Mouse (Mus musculus) gastrocnemius, postnatal 10 days (tissue): ENCODE measurements around the gene Pom121. TPM values are rescaled to one million over a fixed set of nuclear protein-coding genes. Genes with fewer than 3 reads are reported as not detected.
A peak's percentile ranks its signal among the peaks of the same experiment; 100 is the strongest.

Source experiments
- DNase-seq: peaks from one replicate; pipeline ENCODE4 v3.0.0; 2021; ENCODE audit warnings: mixed read lengths
- long read RNA-seq, 2 experiments: library from polyadenylated mRNA; stranded (forward); transcript quantifications; one replicate each; pipeline ENCODE4 v2.0.0; 2021
- total RNA-seq, 2 experiments: library from RNA; stranded (reverse); gene quantifications; 2 replicates each; pipeline ENCODE4 v1.2.3; 2021

The Pom121 gene
- total RNA-seq = 10 to 100 TPM; 11.5 to 14.9 TPM
- long read RNA-seq, experiment 1, full-length matches to known transcripts = 1 of 14 reads
- long read RNA-seq, experiment 1, partial matches to known transcripts = 9 of 14 reads
- long read RNA-seq, experiment 1, other reads (novel, unspliced or antisense) = 4 of 14 reads
- long read RNA-seq, experiment 2, full-length matches to known transcripts = 3 of 6 reads
- long read RNA-seq, experiment 2, partial matches to known transcripts = 2 of 6 reads
- long read RNA-seq, experiment 2, other reads (novel, unspliced or antisense) = 1 of 6 reads

DNA sequence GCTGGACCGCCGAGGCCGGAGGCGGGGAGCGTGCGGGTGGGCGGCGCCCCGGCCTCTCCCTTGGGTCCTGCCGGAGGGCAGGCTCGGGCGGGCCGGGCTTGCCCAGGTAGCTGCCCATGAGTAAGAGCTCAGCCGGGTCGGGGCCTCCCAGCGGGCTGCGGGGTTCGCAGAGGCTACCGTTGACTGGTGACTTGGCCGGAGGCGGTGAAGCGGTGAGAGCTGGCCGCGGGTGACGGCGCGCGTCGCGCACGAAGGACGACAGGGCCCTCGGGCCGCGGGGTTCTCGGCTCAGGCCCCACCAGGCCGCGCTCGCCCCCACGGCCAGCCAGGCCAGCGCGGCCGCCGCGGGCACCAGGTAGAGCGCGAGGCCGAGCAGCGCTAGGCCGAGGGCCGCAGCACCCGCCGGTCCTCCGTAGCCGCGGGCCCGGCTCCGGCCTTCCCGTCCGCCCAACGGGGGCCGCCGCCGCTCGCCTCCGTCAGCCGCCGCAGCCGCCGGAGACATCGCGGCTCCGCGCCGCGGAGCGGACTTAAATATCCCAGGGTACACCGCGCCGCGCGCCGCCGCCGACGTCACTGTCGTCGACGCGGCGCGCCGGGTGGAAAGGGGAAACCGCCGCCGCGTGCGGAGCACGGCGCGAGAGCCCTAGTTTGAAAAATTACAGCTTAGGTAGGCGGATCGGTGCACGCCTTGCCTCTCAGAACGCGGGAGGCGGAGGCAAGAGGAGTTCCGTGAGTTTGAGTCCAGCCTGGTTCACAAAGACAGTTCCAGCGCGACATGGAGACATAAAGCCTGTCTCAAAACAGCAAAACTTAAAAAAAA, at the start of gene Pom121:
Gene Pom121 (minus strand): TSS at position 543 of the 820 bp plus-strand sequence.
- peak; percentile 87 for DNase-seq

DNA sequence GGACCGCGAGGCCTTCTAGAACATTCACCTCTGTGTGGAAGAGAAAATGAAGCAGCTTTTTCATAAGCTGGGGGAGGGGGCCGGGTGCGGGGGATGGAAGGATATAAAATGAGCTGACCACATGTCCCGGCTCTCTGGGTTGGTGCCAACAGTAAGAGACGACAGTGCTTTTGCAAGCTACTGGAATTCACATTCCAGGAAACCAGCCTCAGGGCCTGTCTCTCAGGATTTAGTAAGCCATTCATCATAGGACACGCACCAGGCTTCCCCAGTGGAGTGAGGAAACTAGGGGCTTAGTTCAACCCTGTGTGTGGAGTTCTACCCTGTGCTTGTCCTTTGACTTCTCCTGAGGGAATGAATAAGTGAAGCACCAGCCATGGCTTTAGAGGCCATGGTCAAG, 48.1 kb upstream of the Pom121 start:
- no peak for DNase-seq

DNA sequence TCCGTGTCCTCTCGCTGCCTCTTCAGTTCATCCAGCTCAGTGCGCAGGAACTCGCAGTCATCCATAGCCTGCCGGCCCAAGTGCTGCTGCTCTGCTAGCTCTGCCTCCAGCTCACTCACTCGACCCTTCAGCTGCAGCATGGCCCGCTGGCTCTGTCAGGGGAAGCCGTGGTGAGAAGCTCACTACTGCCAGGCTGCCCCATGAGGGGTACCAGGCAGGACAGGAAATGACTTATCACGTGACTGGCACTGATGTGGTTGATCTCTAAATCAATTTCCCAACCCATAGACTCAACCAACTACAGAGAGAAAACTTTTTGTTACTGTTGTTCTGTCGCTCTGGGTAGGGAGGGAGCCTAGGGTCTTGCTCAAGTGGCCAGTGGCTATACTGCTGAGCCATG, 40.7 kb upstream of the Pom121 start:
- DNase-seq = no peak

DNA sequence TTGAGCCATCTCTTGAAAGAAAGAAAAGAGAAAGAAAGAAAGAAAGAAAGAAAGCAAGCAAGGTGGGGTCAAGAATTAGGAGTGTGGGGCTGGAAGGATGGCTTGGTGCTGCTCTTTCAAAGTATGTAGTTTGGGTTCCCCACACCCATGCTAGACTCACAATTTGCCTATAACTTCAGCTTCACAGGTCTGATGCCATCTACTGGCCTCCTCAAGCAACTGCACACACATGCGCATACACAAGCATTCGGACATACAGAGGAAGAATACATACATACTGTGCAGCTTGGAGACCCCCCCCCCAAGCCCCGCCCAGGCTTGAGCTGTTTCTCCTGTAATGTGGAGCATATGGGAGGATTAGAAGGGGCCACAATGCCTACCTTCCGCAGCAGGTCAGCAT, 39.5 kb upstream of the Pom121 start:
- no peak for DNase-seq

DNA sequence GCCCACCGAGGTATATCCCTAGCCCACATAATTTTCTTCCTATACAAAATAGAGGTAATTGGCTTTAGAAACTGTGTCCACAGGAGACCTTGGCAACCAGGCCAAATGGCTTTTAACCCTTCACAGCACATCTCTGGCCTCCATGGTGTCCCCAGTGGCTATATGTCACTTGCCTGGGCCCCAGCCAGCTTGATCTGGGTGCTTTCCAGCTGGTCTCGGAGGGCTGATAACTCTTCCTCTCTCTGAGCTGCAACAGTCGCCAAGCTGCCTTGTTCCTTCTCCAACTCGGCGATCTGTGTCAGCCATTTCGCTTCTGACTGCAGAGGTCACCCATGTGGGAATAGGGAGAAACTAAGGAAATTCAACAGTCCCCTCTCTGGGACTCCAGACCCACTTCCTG, 36.8 kb upstream of the Pom121 start:
- DNase-seq = no peak

GRCm38 (mm10) chr5:135428786-135429185, 34.4 kb upstream of the Pom121 start:
- no peak for DNase-seq

DNA sequence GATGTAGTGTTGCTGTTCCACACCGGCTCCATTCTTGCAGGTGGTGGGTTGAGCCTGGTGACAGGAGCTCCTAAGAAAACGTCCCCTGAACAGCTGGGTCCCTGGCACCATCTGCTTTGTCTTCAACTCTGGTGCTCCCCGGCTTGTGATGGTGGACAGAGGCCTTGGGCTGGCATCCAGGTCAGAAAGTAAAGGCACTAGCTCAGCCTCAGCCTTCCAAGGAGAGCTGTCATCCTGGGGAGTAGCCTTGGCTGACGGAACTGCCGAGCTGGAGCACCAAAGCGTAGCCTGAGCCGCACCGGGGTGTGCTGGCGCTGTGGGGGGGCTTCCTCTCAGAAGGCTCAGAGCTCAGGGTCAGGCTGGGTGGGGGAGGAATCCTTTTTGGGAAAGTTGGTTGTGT, 15.9 kb upstream of the Pom121 start:
- no peak for DNase-seq

GRCm38 (mm10) chr5:135408114-135408513, 13.8 kb upstream of the Pom121 start:
- DNase-seq = no peak

DNA sequence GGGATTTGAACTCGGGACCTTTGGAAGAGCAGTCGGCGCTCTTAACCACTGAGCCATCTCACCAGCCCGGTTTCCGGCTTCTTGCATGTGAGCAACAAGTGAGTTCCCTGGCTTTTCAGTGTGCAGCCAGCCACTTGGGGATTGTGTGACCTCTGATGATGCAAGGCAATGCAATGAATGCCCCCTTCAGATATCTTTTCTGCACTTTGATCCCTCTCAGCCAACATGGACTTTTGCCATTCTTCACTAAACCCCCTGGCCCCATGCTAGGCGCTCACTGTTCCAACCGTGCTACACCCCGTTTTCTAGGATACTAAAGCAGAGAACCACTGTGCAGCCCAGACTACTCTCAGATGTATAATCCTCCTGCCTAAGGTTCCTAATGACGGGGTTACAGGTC, 11.1 kb upstream of the Pom121 start:
- DNase-seq = no peak

DNA sequence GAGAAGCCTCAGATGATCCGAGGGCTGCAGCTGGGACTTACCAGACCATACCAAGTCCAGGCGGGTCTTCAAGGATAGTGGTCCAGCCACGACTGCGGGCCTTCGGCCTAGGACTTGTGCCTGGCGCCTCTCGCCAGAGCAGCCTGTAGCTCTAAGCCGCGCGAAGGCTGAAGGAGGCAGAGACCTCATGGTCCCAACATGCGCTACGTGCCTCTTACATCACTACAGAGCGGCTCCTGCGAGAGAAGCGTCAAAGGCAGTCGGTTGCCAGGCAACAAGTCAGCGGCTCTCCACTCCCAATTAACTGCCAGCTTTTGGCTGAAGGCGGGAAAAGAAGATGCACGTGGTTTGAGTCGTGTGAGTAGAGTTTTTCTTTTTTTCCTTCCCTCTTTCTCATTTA, 10.3 kb upstream of the Pom121 start:
- no peak for DNase-seq

GRCm38 (mm10) chr5:135400244-135400643, 5.9 kb upstream of the Pom121 start:
- DNase-seq = peak; percentile 91

DNA sequence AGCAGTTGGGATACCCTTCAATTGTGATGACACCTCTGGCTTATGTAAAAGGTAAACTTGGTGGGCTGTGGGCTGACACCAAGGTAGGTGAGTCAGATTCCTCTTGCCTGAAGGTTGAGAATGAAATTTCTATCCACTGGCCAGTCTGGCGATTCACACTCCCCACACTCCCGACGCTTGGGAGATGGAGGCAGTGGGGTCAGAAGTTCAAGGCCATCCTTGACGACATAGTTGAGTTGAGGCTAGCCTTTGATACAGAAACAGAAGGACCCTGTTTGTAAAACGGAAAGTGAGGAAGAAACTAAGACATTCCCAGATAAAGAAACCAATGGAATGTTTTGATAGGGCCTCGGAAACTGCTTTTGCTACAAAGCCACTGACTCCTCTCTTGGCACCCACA, 5.0 kb upstream of the Pom121 start:
- DNase-seq = no peak

DNA sequence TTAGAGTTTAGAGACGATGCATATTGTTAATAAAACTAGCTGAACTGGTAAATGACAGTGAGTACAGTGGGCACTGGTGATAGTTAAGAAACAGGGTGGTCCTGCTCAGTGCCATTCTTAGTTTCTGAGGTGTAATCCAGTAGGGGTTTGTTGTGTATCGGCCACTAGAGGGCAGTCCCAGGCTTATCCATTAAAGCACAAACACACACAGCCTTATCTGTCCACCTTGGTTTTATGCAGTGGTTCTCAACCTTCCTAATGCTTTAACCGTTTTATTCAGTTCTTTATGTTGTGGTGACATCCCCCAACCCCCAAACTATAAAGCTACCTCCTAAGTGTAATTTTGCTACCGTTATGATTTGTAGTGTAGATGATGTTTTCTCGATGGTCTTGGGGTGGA, 1.5 kb upstream of the Pom121 start:
- DNase-seq = no peak

DNA sequence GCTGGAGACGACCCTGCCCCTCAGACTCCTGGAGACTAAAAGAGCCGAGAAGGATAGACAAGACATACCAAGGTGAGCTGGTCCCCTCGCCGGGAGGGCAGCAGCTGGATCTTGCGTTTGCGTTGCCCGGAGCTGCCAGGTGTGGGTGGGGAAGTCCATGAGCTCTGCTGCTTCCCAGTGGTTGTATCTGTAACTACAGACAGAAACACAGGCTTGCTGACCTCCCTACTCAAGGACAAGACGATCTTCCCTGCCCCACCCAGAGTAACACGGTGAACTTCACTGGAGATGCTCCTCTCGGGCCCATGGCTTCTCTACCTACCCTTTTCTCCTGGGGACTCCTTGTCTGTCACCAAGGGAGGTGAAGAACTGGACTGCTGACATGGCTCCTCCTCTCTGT, 10.6 kb downstream of the Pom121 start:
- DNase-seq = no peak

DNA sequence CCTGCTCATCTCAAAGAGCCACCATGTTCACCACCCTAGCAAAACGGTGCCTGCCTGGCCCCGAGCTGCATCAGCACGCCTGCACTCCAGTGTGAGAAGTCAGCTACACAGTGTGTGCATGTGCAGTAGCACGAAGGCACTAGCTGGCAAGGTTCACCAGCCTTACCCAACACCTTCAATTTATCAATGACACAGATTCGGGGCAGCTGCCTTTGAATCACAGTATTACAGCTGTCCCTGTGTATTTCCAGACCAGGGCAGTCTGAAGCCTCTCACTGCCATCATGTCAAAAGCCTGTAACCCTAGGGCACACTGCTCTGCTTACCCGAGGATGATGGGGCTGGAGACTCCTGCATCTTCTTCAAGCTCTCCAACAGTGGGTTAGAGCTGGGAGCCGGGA, 11.6 kb downstream of the Pom121 start:
- DNase-seq = no peak

DNA sequence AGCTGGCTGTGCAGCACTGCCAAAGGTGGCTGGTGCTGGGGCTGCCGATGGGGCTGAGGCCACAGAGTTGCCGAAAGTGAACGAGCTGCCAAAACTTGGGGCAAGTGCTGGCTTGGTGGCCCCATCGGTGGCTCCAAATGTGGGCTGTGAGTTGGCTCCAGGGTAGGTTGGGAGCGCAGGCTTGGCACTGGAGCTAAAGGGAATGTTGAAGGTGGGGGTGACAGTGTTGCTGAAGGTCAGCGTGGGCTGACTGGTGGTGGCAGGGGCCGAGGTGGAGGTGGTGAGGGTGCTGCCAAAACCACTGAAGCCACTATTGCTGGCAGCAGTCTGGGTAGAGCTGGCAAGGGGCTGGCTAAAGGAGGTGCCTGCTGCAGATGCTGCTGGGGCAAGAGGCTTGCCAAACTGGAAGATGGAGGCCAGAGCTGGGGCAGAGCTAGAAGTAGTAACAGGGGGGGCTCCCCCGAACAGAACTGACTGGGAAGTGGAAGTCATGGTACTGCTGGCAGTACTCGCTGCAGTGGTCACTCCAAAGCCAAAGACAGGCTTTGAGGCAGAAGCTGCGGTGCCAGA, 12.9 kb downstream of the Pom121 start:
- no peak for DNase-seq

- DNase-seq = no peak
Observed at GRCm38 (mm10) chr5:135380681-135381080, 13.7 kb downstream of the Pom121 start.

DNA sequence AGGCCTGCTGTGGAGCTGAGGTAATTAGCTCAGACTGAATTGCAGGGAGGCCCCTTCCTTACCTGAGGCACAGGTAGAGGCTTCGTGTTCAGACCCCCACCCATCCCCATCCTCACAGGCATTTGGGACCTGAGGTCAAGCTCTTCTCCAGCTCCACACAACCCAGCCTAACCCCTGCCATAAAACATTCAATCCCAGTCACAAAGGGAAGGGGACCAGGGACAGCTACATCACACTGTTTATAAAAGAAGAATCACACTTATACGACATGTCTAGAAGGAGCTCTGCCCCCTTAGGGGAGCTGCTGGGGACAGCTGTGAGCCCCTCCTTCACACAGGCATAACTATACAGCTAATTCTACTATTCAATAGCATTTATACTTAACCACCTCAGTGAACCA, 18.0 kb downstream of the Pom121 start:
- no peak for DNase-seq

DNA sequence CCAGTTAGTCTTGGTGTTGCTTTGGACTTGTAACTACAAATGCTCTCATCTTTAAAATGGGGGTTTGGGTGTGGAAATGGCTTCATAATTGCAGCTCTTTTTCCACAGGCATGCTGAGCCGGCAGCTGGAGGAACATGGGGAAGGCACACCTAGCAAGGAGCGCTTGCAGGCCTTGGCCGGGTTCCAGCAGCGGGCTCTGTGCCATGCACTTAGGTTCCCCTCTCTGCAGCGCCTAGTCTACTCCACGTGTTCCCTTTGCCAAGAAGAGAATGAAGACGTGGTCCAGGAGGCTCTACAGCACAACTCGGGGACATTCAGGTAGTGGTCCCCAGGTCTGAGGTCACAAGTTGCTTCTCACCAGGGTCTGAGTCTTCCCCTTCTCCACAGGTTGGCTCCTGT, 19.2 kb downstream of the Pom121 start:
- DNase-seq = peak; percentile 38

GRCm38 (mm10) chr5:135373601-135374000, 20.7 kb downstream of the Pom121 start:
- no peak for DNase-seq

DNA sequence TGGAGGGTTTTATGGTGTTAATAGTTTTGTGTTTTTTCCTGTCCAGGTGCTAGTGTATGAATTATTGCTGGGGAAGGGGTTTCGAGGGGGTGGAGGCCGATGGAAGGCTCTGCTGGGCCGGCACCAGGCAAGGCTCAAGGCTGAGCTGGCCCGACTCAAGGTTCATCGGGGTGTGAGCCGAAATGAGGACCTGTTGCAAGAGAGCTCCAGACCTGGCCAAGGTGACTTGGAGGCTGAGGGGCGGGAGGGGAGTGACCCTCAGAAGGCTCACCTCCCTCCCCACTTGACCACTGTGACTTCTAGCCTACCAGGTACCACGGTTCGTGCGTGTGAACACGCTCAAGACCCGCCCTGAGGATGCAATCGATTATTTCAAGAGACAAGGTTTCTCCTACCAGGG, 23.2 kb downstream of the Pom121 start:
- DNase-seq = no peak

- peak; percentile 97 for DNase-seq
Observed at GRCm38 (mm10) chr5:135369787-135370654, 24.3 kb downstream of the Pom121 start, which contains the start of gene Nsun5. Gene Nsun5 (plus strand): TSS chr5:135369953.
